Mouse (Mus musculus): ENCODE results near the gene Hps4.
"Not testable (repeated sequence)": the region's sequence is repeated elsewhere in the genome, so short reads cannot be mapped to it uniquely, and the experiment has no call there.

The Hps4 gene

GRCm38 (mm10) chr5:112389352-112389751 is 46.5 kb downstream of the Hps4 start:
- in situ Hi-C loops (cut with MboI; ENCODE audit: unreplicated experiment in 2 of 2): no loop called here

GRCm38 (mm10) chr5:112391002-112391401 is 48.1 kb downstream of the Hps4 start:
- in situ Hi-C loops (cut with MboI; ENCODE audit: unreplicated experiment in 2 of 2): no loop called here

- in situ Hi-C loops (cut with MboI; ENCODE audit: unreplicated experiment in 2 of 2): no loop called here
Measured at GRCm38 (mm10) chr5:112391676-112392323, 48.9 kb downstream of the Hps4 start.

- in situ Hi-C loops (cut with MboI; ENCODE audit: unreplicated experiment in 2 of 2): no loop called here
Measured at GRCm38 (mm10) chr5:112393741-112394414, 51.0 kb downstream of the Hps4 start.

GRCm38 (mm10) chr5:112394415-112394763 is 51.5 kb downstream of the Hps4 start:
- in situ Hi-C loops (cut with MboI; ENCODE audit: unreplicated experiment in 2 of 2): no loop called here

GRCm38 (mm10) chr5:112394779-112395443 is 52.0 kb downstream of the Hps4 start, which contains the start of gene Asphd2:
Gene Asphd2, minus strand, starts transcription at chr5:112394866.
- in situ Hi-C loops (cut with MboI; ENCODE audit: unreplicated experiment in 2 of 2): no loop called here

- in situ Hi-C loops (cut with MboI; ENCODE audit: unreplicated experiment in 2 of 2): no loop called here
Measured at GRCm38 (mm10) chr5:112396066-112396465, 53.2 kb downstream of the Hps4 start.

GRCm38 (mm10) chr5:112399284-112399683 is 56.4 kb downstream of the Hps4 start:
- in situ Hi-C loops (cut with MboI; ENCODE audit: unreplicated experiment in 2 of 2): no loop called here

GRCm38 (mm10) chr5:112402437-112402836 is 59.6 kb downstream of the Hps4 start:
- in situ Hi-C loops (cut with MboI; ENCODE audit: unreplicated experiment in 2 of 2): no loop called here

- in situ Hi-C loops (cut with MboI; ENCODE audit: unreplicated experiment in 2 of 2): no loop called here
Measured at GRCm38 (mm10) chr5:112406017-112406416, 63.1 kb downstream of the Hps4 start.

- in situ Hi-C loops (cut with MboI; ENCODE audit: unreplicated experiment in 2 of 2): no loop called here
Measured at GRCm38 (mm10) chr5:112409274-112409673, 66.4 kb downstream of the Hps4 start.

GRCm38 (mm10) chr5:112411072-112411471 is 68.2 kb downstream of the Hps4 start:
- in situ Hi-C loops (cut with MboI; ENCODE audit: unreplicated experiment in 2 of 2): no loop called here

- in situ Hi-C loops (cut with MboI; ENCODE audit: unreplicated experiment in 2 of 2): no loop called here
Measured at GRCm38 (mm10) chr5:112411514-112412335, 68.8 kb downstream of the Hps4 start.

- in situ Hi-C loops (cut with MboI; ENCODE audit: unreplicated experiment in 2 of 2): not testable (repeated sequence)
Measured at GRCm38 (mm10) chr5:112412781-112413180, 69.9 kb downstream of the Hps4 start.

- in situ Hi-C loops (cut with MboI; ENCODE audit: unreplicated experiment in 2 of 2): no loop called here
Measured at GRCm38 (mm10) chr5:112416673-112417072, 73.8 kb downstream of the Hps4 start.

GRCm38 (mm10) chr5:112418023-112418422 is 75.1 kb downstream of the Hps4 start:
- in situ Hi-C loops (cut with MboI; ENCODE audit: unreplicated experiment in 2 of 2): no loop called here

- in situ Hi-C loops (cut with MboI; ENCODE audit: unreplicated experiment in 2 of 2): no loop called here
Measured at GRCm38 (mm10) chr5:112419535-112419934, 76.7 kb downstream of the Hps4 start.

GRCm38 (mm10) chr5:112426635-112427034 is 83.8 kb downstream of the Hps4 start:
- in situ Hi-C loops (cut with MboI; ENCODE audit: unreplicated experiment in 2 of 2): loop anchor here (5.0 to 25.0 kb wide), 7 partner anchors 59 to 1436 kb away; partner anchors contain the start of genes 1700069L16Rik (in 1 of the 2), Hps4 (in 1 of the 2) and Srrd (in 1 of the 2)

GRCm38 (mm10) chr5:112427283-112427682 is 84.4 kb downstream of the Hps4 start:
- in situ Hi-C loops (cut with MboI; ENCODE audit: unreplicated experiment in 2 of 2): loop anchor here (5.0 to 25.0 kb wide), 7 partner anchors 60 to 1435 kb away; partner anchors contain the start of genes 1700069L16Rik (in 1 of the 2), Hps4 (in 1 of the 2) and Srrd (in 1 of the 2)

All from v-Abl transformed pro-B cells (cell line).